Mouse (Mus musculus) embryonic facial prominence, embryonic 15.5 days (tissue): ENCODE data around the gene Scd3. TPM values are rescaled to one million over a fixed set of nuclear protein-coding genes. Genes with fewer than 3 reads are reported as not detected.

ENCODE experiments used
- ATAC-seq: fragments of 200-750 bp; cut with Nextera tagmentation; 2 replicates; pipeline ENCODE4 v1.8.0; 2017; ENCODE audit warnings: low read depth, moderate TSS enrichment; ENCODE audit not compliant: insufficient number of reproducible peaks, low FRiP score, low TSS enrichment
- H3K27ac ChIP-seq: fragments of 300-500 bp; sonication (generic); replicated peaks from 2 replicates; pipeline ENCODE4 v1.5.1; 2015; ENCODE audit warnings: mild to moderate bottlenecking, inconsistent platforms
- H3K27me3 ChIP-seq: fragments of 300-500 bp; sonication (generic); 2 replicates; pipeline ENCODE4 v1.6.1; 2015; ENCODE audit warnings: inconsistent platforms
- H3K36me3 ChIP-seq: fragments of 300-500 bp; sonication (generic); 2 replicates; pipeline ENCODE4 v1.6.1; 2015; ENCODE audit warnings: mild to moderate bottlenecking, inconsistent platforms
- H3K4me1 ChIP-seq: fragments of 300-500 bp; sonication (generic); 2 replicates; pipeline ENCODE4 v1.6.1; 2015; ENCODE audit warnings: inconsistent platforms
- H3K4me2 ChIP-seq: fragments of 300-500 bp; sonication (generic); replicated peaks from 2 replicates; pipeline ENCODE4 v1.6.1; 2015; ENCODE audit warnings: mild to moderate bottlenecking, inconsistent platforms
- H3K4me3 ChIP-seq: fragments of 300-500 bp; sonication (generic); replicated peaks from 2 replicates; pipeline ENCODE4 v1.5.1; 2015; ENCODE audit warnings: mild to moderate bottlenecking, inconsistent platforms
- H3K9ac ChIP-seq: fragments of 300-500 bp; sonication (generic); 2 replicates; pipeline ENCODE4 v1.6.1; 2015; ENCODE audit warnings: inconsistent platforms
- H3K9me3 ChIP-seq: fragments of 300-500 bp; sonication (generic); replicated peaks from 2 replicates; pipeline ENCODE4 v1.6.1; 2016; ENCODE audit warnings: inconsistent platforms
- WGBS: fragments of 180-500 bp; shearing (Covaris S2); methylation state at CpG from one replicate; pipeline ENCODE4 v1.1.7; 2015; 5-methylcytosine and 5-hydroxymethylcytosine counted together
- polyA plus RNA-seq: library from polyadenylated mRNA; unstranded; fragments of >200 nt; fragmentation: Nextera tagmentation; extraction: Ambion mirVana; gene quantifications from 2 replicates; pipeline ENCODE4 v1.2.1, GENCODE M21; 2015

Scd3 gene
- polyA plus RNA-seq, 1 experiment from 2014 or later: 0.89 TPM

DNA sequence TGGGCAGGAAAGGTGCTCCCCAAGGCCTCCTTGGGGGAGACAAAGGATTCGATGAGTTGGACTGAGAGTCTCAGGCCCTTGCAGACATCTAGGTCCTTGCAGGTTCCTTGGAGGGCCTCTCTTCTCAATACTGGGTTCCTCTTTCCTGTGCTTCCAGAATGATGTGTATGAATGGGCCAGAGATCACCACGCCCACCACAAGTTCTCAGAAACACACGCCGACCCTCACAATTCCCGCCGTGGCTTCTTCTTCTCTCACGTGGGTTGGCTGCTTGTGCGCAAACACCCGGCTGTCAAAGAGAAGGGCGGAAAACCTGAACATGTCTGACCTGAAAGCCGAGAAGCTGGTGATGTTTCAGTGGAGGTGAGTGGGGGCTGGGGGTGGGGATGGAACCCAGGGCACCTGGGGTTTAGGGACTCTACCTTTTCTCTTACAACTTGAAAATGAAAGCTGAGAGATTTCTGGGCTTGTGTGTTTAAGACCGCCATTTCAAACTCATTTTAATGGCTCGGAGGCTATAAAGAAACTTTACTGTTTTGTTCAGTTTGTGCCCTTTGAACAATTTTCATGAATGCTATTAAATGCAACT lies 54.4 kb downstream of the Scd3 start:
- WGBS: 86% methylated on average over 13 of the region's 13 CpGs
- H3K27ac ChIP-seq: no peak overlapping the region
- H3K4me3 ChIP-seq: no peak overlapping the region
- ATAC-seq: no peak
- H3K36me3 ChIP-seq: no peaks in the 10 kb centered on the region
- no peaks in the 10 kb centered on the region for H3K4me1 ChIP-seq
- no peak overlapping the region for H3K4me2 ChIP-seq
- no peaks in the 10 kb centered on the region for H3K9me3 ChIP-seq
- H3K27me3 ChIP-seq: no peaks in the 10 kb centered on the region
- H3K9ac ChIP-seq: no peak overlapping the region

- H3K27ac ChIP-seq: no peak overlapping the region
- WGBS: 73% methylated on average over 4 of the region's 4 CpGs
- no peak for ATAC-seq
- no peak overlapping the region for H3K4me3 ChIP-seq
- no peaks in the 10 kb centered on the region for H3K27me3 ChIP-seq
- no peaks in the 10 kb centered on the region for H3K9me3 ChIP-seq
- H3K4me1 ChIP-seq: no peaks in the 10 kb centered on the region
- H3K9ac ChIP-seq: no peak overlapping the region
- H3K4me2 ChIP-seq: no peak overlapping the region
- no peaks in the 10 kb centered on the region for H3K36me3 ChIP-seq
These were observed 56.4 kb downstream of the Scd3 start for GRCm38 (mm10) chr19:44259484-44259883.

DNA sequence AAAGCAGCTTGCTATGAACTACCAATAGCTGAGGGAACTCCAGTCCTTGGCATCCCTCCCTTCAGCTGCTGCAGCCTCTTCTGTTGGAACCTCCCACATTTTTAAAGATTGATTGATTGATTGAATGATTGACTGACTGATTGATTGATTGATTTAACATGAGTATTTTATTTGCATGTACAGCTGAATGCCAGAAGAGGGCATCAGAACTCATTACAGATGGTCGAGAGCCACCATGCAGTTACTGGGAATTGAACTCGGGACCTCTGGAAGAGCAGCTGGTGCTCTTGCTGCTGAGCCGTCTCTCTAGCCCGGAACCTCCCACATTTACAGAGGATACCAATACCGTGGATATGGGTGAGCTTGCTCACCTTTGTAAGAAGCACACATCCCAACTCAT lies 57.4 kb downstream of the Scd3 start:
- Histone ChIP-seq H3K27me3 (no peaks in the 10 kb centered on the region), H3K4me1 (no peaks in the 10 kb centered on the region), H3K36me3 (no peaks in the 10 kb centered on the region), H3K4me2 (no peak overlapping the region), H3K4me3 (no peak overlapping the region), H3K9ac (no peak overlapping the region), H3K9me3 (no peaks in the 10 kb centered on the region), H3K27ac (no peak overlapping the region)
- WGBS: 75% methylated on average over 5 of the region's 5 CpGs
- no peak for ATAC-seq

DNA sequence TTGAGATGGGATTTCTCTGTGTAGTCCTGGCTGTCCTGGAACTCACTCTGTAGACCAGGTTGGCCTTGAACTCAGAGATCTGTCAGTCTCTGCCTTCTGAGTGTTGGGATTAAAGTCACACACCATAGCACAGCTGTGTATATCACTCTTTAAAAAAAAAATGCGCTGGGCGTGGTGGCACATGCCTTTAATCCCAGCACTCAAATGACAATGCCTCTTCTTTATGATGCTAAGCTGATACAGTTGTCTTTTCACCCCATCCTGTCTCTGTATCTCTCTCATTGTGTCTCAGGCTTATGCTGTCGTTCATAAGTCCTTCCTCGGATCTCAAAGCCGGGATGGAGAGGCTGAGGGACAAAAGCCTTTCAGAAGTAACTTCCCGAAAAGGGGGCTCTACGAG lies 58.7 kb downstream of the Scd3 start:
- Histone ChIP-seq H3K9me3 (no peaks in the 10 kb centered on the region), H3K27ac (no peak overlapping the region), H3K4me2 (no peak overlapping the region), H3K36me3 (no peaks in the 10 kb centered on the region), H3K27me3 (no peaks in the 10 kb centered on the region), H3K4me3 (no peak overlapping the region), H3K4me1 (peaks cover 7% of the 10 kb centered on the region; the same call in 1 of the 2 replicates), H3K9ac (no peak overlapping the region)
- 80% methylated on average over 7 of the region's 7 CpGs for WGBS
- ATAC-seq: no peak

DNA sequence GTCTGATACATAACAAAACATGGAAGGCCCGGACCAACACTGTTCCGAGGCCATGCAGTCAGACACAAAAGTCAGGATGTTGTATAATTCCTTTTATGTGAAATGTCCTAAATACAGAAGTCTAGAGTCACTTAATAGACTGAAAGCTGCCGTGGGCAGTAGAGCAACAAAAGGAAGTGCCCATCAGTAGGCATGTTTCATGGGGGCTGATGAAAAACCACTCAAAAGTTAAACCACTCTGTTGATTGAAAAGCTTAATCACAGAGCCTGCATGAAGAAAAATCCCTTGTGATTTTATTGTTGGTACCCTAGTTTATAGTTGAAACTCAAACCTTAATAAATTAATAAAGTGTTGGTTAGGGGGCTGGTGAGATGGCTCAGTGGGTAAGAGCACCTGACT lies 60.5 kb downstream of the Scd3 start:
- WGBS: 72% methylated on average over 3 of the region's 3 CpGs
- peaks cover 14% of the 10 kb centered on the region for H3K4me1 ChIP-seq
- no peaks in the 10 kb centered on the region for H3K36me3 ChIP-seq
- no peak overlapping the region for H3K9ac ChIP-seq
- H3K27me3 ChIP-seq: no peaks in the 10 kb centered on the region
- no peak overlapping the region for H3K27ac ChIP-seq
- no peak overlapping the region for H3K4me3 ChIP-seq
- no peaks in the 10 kb centered on the region for H3K9me3 ChIP-seq
- ATAC-seq: no peak
- H3K4me2 ChIP-seq: no peak overlapping the region

- Histone ChIP-seq H3K4me1 (peaks cover 14% of the 10 kb centered on the region), H3K9ac (no peak overlapping the region), H3K36me3 (no peaks in the 10 kb centered on the region), H3K4me2 (no peak overlapping the region), H3K27ac (no peak overlapping the region), H3K27me3 (no peaks in the 10 kb centered on the region), H3K4me3 (no peak overlapping the region), H3K9me3 (no peaks in the 10 kb centered on the region)
- 78% methylated on average over 9 of the region's 9 CpGs for WGBS
- ATAC-seq: no peak
These were observed 61.2 kb downstream of the Scd3 start for GRCm38 (mm10) chr19:44264226-44264625.

DNA sequence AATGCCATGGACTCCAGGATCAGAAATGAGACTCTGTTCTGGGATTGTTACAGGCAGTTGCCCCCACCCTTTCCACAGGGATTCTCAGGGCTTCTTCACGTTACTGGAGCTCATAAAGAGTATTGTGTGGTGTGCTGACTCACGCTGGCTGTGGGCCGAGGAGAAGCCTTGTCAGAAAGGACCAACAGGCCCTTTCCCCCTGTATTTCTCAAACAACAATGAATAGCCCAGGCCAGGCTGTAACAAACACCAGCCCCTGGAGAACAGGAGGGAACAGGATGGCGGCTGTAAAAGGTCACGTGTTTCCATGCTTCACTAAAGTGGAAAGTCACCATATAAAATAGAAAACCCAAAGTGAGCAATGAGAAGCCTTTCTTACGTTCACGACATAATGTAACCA lies 62.2 kb downstream of the Scd3 start:
- Histone ChIP-seq H3K4me2 (no peak overlapping the region), H3K9ac (no peak overlapping the region), H3K36me3 (no peaks in the 10 kb centered on the region), H3K27ac (no peak overlapping the region), H3K4me1 (peaks cover 14% of the 10 kb centered on the region), H3K4me3 (no peak overlapping the region), H3K9me3 (no peaks in the 10 kb centered on the region), H3K27me3 (no peaks in the 10 kb centered on the region)
- 62% methylated on average over 7 of the region's 7 CpGs for WGBS
- no peak for ATAC-seq

- H3K9me3 ChIP-seq: no peaks in the 10 kb centered on the region
- H3K9ac ChIP-seq: no peak overlapping the region
- peak overlapping the region; percentile 75; the same call in 1 of the 2 replicates for H3K4me2 ChIP-seq
- peak overlapping the region; percentile 97; the same call in 1 of the 2 replicates for H3K27ac ChIP-seq
- no peaks in the 10 kb centered on the region for H3K36me3 ChIP-seq
- ATAC-seq: no peak
- H3K27me3 ChIP-seq: no peaks in the 10 kb centered on the region
- WGBS: 42% methylated on average over 5 of the region's 5 CpGs
- H3K4me3 ChIP-seq: no peak overlapping the region
- H3K4me1 ChIP-seq: peaks cover 14% of the 10 kb centered on the region
These were observed 62.9 kb downstream of the Scd3 start for GRCm38 (mm10) chr19:44265911-44266337.

- H3K4me1 ChIP-seq: peaks cover 14% of the 10 kb centered on the region
- 11% methylated on average over 6 of the region's 6 CpGs for WGBS
- no peak for ATAC-seq
- H3K36me3 ChIP-seq: no peaks in the 10 kb centered on the region
- no peaks in the 10 kb centered on the region for H3K9me3 ChIP-seq
- no peak overlapping the region for H3K9ac ChIP-seq
- H3K4me3 ChIP-seq: peak overlapping the region; percentile 52
- H3K4me2 ChIP-seq: peak overlapping the region; percentile 75
- no peaks in the 10 kb centered on the region for H3K27me3 ChIP-seq
- peak overlapping the region; percentile 97 for H3K27ac ChIP-seq
These were observed 63.4 kb downstream of the Scd3 start for GRCm38 (mm10) chr19:44266458-44266823.

GRCm38 (mm10) chr19:44266824-44267498 lies 63.9 kb downstream of the Scd3 start:
- Histone ChIP-seq H3K9me3 (no peaks in the 10 kb centered on the region), H3K9ac (peak overlapping the region; percentile 71), H3K27ac (peak overlapping the region; percentile 97), H3K36me3 (no peaks in the 10 kb centered on the region), H3K4me1 (peaks cover 14% of the 10 kb centered on the region), H3K4me2 (peak overlapping the region; percentile 75), H3K4me3 (peak overlapping the region; percentile 52), H3K27me3 (no peaks in the 10 kb centered on the region)
- peak; percentile 97 for ATAC-seq
- WGBS: under 1% methylated on average over 43 of the region's 43 CpGs

- Histone ChIP-seq H3K4me1 (peaks cover 14% of the 10 kb centered on the region), H3K4me2 (peak overlapping the region; percentile 75)
- WGBS: 6% methylated on average over 18 of the region's 18 CpGs
These were observed 64.5 kb downstream of the Scd3 start for GRCm38 (mm10) chr19:44267499-44268002.

More at GRCm38 (mm10) chr19:44267499-44268002, 64.5 kb downstream of the Scd3 start:
- no peaks in the 10 kb centered on the region for H3K27me3 ChIP-seq
- no peak for ATAC-seq
- peak overlapping the region; percentile 71; the same call in 1 of the 2 replicates for H3K9ac ChIP-seq
- H3K4me3 ChIP-seq: peak overlapping the region; percentile 52
- H3K27ac ChIP-seq: peak overlapping the region; percentile 97
- no peaks in the 10 kb centered on the region for H3K9me3 ChIP-seq
- no peaks in the 10 kb centered on the region for H3K36me3 ChIP-seq
